8 mouse cellular contexts compared by ENCODE assay signal in the genomic region with DNA sequence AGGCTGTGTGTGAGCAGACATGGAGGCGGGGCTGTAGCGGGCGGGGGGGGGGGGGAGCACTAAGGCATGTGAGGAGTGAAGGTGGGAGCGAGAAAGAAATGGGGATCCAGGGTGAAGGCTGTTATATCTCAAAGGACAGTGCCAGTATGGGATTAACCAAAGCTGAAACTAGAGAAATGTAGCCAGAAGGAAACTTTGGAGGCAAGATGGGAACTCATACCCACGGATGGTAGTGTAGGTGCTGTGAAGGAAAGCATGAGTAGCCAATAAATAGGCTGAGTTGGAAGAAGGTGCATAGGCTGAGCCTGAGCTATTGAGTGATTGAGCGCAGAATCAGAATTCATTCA. TPM values are rescaled to one million over a fixed set of nuclear protein-coding genes. Genes with fewer than 3 reads are reported as not detected.
DNase-seq lines count a peak whose midpoint lies in the region; ATAC-seq and TF ChIP-seq lines count a peak whose summit lies in the region.

No protein-coding gene starts in this region.

- H3K79me2 ChIP-seq in macrophage (ENCODE audit: inconsistent target), result no peaks in the 10 kb centered on the region; the same call in 1 of the 2 replicates

- H3K4me3 ChIP-seq in heart, embryonic 15.5 days, result peak overlapping the region; percentile 69
- H3K4me3 ChIP-seq in G1E (ENCODE audit: low read depth, low read length), result peak overlapping the region; percentile 75; the same call in 1 of the 2 replicates
- peak overlapping the region; percentile 63 for H3K4me3 ChIP-seq in hindbrain, embryonic 10.5 days
- peak overlapping the region; percentile 33 for H3K4me3 ChIP-seq in macrophage (ENCODE audit: inconsistent target)

- no peaks in the 10 kb centered on the region for H3K36me3 ChIP-seq in heart, embryonic 15.5 days
- peaks cover 8% of the 10 kb centered on the region for H3K36me3 ChIP-seq in G1E (replicated peaks)
- no peaks in the 10 kb centered on the region for H3K36me3 ChIP-seq in hindbrain, embryonic 10.5 days
- no peaks in the 10 kb centered on the region for H3K36me3 ChIP-seq in macrophage (ENCODE audit: inconsistent target)

- no peak overlapping the region for H3K9ac ChIP-seq in heart, embryonic 15.5 days

- H3K27ac ChIP-seq in heart, embryonic 15.5 days, result no peak overlapping the region
- peak overlapping the region; percentile 95 for H3K27ac ChIP-seq in hindbrain, embryonic 10.5 days
- H3K27ac ChIP-seq in macrophage, result no peak overlapping the region

- peaks cover 17% of the 10 kb centered on the region for H3K4me1 ChIP-seq in heart, embryonic 15.5 days (replicated peaks)
- peaks cover 54% of the 10 kb centered on the region for H3K4me1 ChIP-seq in G1E (ENCODE audit: insufficient read depth, low read depth, low read length)
- peaks cover 23% of the 10 kb centered on the region for H3K4me1 ChIP-seq in hindbrain, embryonic 10.5 days (replicated peaks)

- H3K4me2 ChIP-seq in heart, embryonic 15.5 days, result peak overlapping the region; percentile 79

- TF ChIP-seq CTCF in G1E (IDR thresholded peaks at IDR 0.05; ENCODE audit: low read depth, low read length), result no peak

- intact Hi-C loops in heart, postnatal 10 days (cut with DNase I), result loop anchor here (10.0 kb wide), 1 partner anchor 120 kb away; a partner anchor contains a TSS

- DNase-seq in heart, postnatal 10 days, result no peak
- DNase-seq in G1E (ENCODE audit: low spot score), result no peak
- DNase-seq in hindbrain, embryonic 10.5 days (ENCODE audit: low spot score), result no peak
- no peak for DNase-seq in retina, postnatal 1 day
- no peak for DNase-seq in right cerebral cortex, postnatal 4 days
- DNase-seq in spleen, postnatal 36 days (ENCODE audit: low spot score in 2 of 2), result no peak

- no peak for ATAC-seq in heart, embryonic 15.5 days (replicated peaks; ENCODE audit: insufficient number of reproducible peaks, insufficient read depth, low FRiP score, low read depth)
- ATAC-seq in G1E (ENCODE audit: extremely low read depth, insufficient number of reproducible peaks, low FRiP score, poor library complexity, severe bottlenecking), result no peak

- WGBS in heart, embryonic 15.5 days, result 24% methylated on average over 6 of the region's 6 CpGs
- WGBS in hindbrain, embryonic 10.5 days, result 21% methylated on average over 5 of the region's 6 CpGs
- 25% methylated on average over 6 of the region's 6 CpGs for WGBS in macrophage (ENCODE audit: missing documents)

- no peaks in the 10 kb centered on the region for H3K27me3 ChIP-seq in heart, embryonic 15.5 days
- no peaks in the 10 kb centered on the region for H3K27me3 ChIP-seq in G1E (ENCODE audit: insufficient read depth, low read length)
- no peaks in the 10 kb centered on the region for H3K27me3 ChIP-seq in hindbrain, embryonic 10.5 days (ENCODE audit: insufficient read depth, poor library complexity, severe bottlenecking)

- no peaks in the 10 kb centered on the region for H3K9me3 ChIP-seq in heart, embryonic 15.5 days (replicated peaks)
- no peaks in the 10 kb centered on the region for H3K9me3 ChIP-seq in G1E (replicated peaks)
- H3K9me3 ChIP-seq in hindbrain, embryonic 10.5 days, result peaks cover 17% of the 10 kb centered on the region

RNA-seq across cellular contexts. Expression of a gene that starts 0.8 kb away (rescaled TPM):
- 1.7 and 2.0 TPM in 2 replicates for polyA plus RNA-seq in heart, embryonic 15.5 days (2015; fragmentation: Nextera tagmentation; extraction: Ambion mirVana)
- 1 to 10 TPM; 1.9 to 2.1 TPM for total RNA-seq in heart, postnatal 10 days (2021)
- 1.6 and 6.3 TPM in 2 replicates for total RNA-seq in G1E (2014; fragmentation: Nextera tagmentation)
- total RNA-seq in G1E (2017), result 1.1 and 1.5 TPM in 2 replicates
- polyA plus RNA-seq in G1E (2012), result 1.6 and 1.9 TPM in 2 replicates
- 2.5 and 2.8 TPM in 2 replicates for polyA plus RNA-seq in hindbrain, embryonic 10.5 days (2016; fragmentation: Nextera tagmentation; extraction: Ambion mirVana)
- total RNA-seq in macrophage (2018; cell fraction: chromatin; rRNA removed), result 10 to 100 TPM in 2 of 26 experiments, 1 to 10 TPM in 24; 1.1 to 13.8 (median 5.8) TPM
- total RNA-seq in macrophage (2018; cell fraction: cytosol; rRNA removed), result 1 to 10 TPM in 23 of 26 experiments, under 1 TPM in 3; 0.81 to 3.7 (median 1.5) TPM
- total RNA-seq in macrophage (2018; cell fraction: nucleus; rRNA removed), result 1 to 10 TPM; 1.3 to 9.5 (median 4.8) TPM
- 1.1 to 2.8 TPM (median 1.4 TPM) in 3 replicates for polyA plus RNA-seq in macrophage (2018)

RNA-seq across cellular contexts. Expression of a gene that starts 1.4 kb away (rescaled TPM):
- polyA plus RNA-seq in heart, embryonic 15.5 days (2015; fragmentation: Nextera tagmentation; extraction: Ambion mirVana), result 0.18 TPM in 1 of 2 replicates, not detected in the other
- total RNA-seq in heart, postnatal 10 days (2021), result under 1 TPM; 0.25 to 0.45 TPM
- not detected in 2 replicates for total RNA-seq in G1E (2014; fragmentation: Nextera tagmentation)
- total RNA-seq in G1E (2017), result 0.11 and 0.52 TPM in 2 replicates
- 0.96 and 2.2 TPM in 2 replicates for polyA plus RNA-seq in G1E (2012)
- polyA plus RNA-seq in hindbrain, embryonic 10.5 days (2016; fragmentation: Nextera tagmentation; extraction: Ambion mirVana), result 0.07 and 0.08 TPM in 2 replicates
- total RNA-seq in macrophage (2018; cell fraction: chromatin; rRNA removed), result under 1 TPM in 1 of 26 experiments, not detected in 25; 0.27 TPM
- total RNA-seq in macrophage (2018; cell fraction: cytosol; rRNA removed), result under 1 TPM in 1 of 26 experiments, not detected in 25; 0.10 TPM
- total RNA-seq in macrophage (2018; cell fraction: nucleus; rRNA removed), result not detected
- 0.04 TPM in 1 of 3 replicates, not detected in the others for polyA plus RNA-seq in macrophage (2018)

RNA-seq across cellular contexts. Expression of a gene that starts 30.5 kb away (rescaled TPM):
- polyA plus RNA-seq in heart, embryonic 15.5 days (2015; fragmentation: Nextera tagmentation; extraction: Ambion mirVana), result 16.4 and 21.4 TPM in 2 replicates
- total RNA-seq in heart, postnatal 10 days (2021), result 10 to 100 TPM; 11.4 to 12.4 TPM
- total RNA-seq in G1E (2014; fragmentation: Nextera tagmentation) (5.2 and 7.2 TPM in 2 replicates), G1E (2017) (30.3 and 32.3 TPM in 2 replicates)
- polyA plus RNA-seq in G1E (2012) (29.4 and 31.7 TPM in 2 replicates), macrophage (2018) (18.2 to 30.9 TPM (median 28.2 TPM) in 3 replicates)
- 33.5 and 34.4 TPM in 2 replicates for polyA plus RNA-seq in hindbrain, embryonic 10.5 days (2016; fragmentation: Nextera tagmentation; extraction: Ambion mirVana)
- total RNA-seq in macrophage (2018; cell fraction: chromatin; rRNA removed), result 10 to 100 TPM; 15.6 to 95.0 (median 38.7) TPM
- total RNA-seq in macrophage (2018; cell fraction: cytosol; rRNA removed), result 10 to 100 TPM; 17.9 to 34.2 (median 24.6) TPM
- 10 to 100 TPM; 15.1 to 50.4 (median 22.6) TPM for total RNA-seq in macrophage (2018; cell fraction: nucleus; rRNA removed)

RNA-seq across cellular contexts. Expression of a gene that starts 32.0 kb away (rescaled TPM):
- polyA plus RNA-seq in heart, embryonic 15.5 days (2015; fragmentation: Nextera tagmentation; extraction: Ambion mirVana), result not detected in 2 replicates
- total RNA-seq in heart, postnatal 10 days (2021), result not detected
- total RNA-seq in G1E (2014; fragmentation: Nextera tagmentation) (0.44 and 0.45 TPM in 2 replicates), G1E (2017) (0.66 and 0.99 TPM in 2 replicates)
- polyA plus RNA-seq in G1E (2012) (0.34 and 0.68 TPM in 2 replicates), macrophage (2018) (0.09 to 0.16 TPM (median 0.15 TPM) in 3 replicates)
- not detected in 2 replicates for polyA plus RNA-seq in hindbrain, embryonic 10.5 days (2016; fragmentation: Nextera tagmentation; extraction: Ambion mirVana)
- under 1 TPM in 1 of 26 experiments, not detected in 25; 0.34 TPM for total RNA-seq in macrophage (2018; cell fraction: chromatin; rRNA removed)
- total RNA-seq in macrophage (2018; cell fraction: cytosol; rRNA removed), result under 1 TPM; 0.09 to 0.44 (median 0.24) TPM
- under 1 TPM in 13 of 26 experiments, not detected in 13; 0.06 to 0.37 (median 0.13) TPM for total RNA-seq in macrophage (2018; cell fraction: nucleus; rRNA removed)
